Mouse (Mus musculus) spleen, adult 2 months (tissue): ENCODE results near the gene Exoc2.

Source experiments
- CTCF ChIP-seq: fragments of 200-500 bp; IDR thresholded peaks from 2 replicates; pipeline ENCODE4 v1.5.1; 2011; ENCODE audit warnings: mild to moderate bottlenecking, inconsistent platforms; ENCODE audit not compliant: insufficient read depth, insufficient read length, insufficient replicate concordance; ENCODE audit errors: extremely low read depth
- POLR2A ChIP-seq: fragments of 200-500 bp; IDR thresholded peaks from 2 replicates; pipeline ENCODE4 v1.6.1; 2011; ENCODE audit warnings: low read depth, low read length, inconsistent platforms

GRCm38 (mm10) chr13:30813464-30813863 lies 160.4 kb downstream of the Exoc2 start:
- TF ChIP-seq CTCF: no peak
- no peak for TF ChIP-seq POLR2A
